Mouse (Mus musculus) hindlimb bud, embryonic 11.5 days (tissue): ENCODE measurements around the gene Hdac8.

ENCODE experiments used
- DNase-seq: peaks from one replicate; pipeline ENCODE4 v3.0.0-alpha.2; 2012; ENCODE audit warnings: low read depth, low spot score; ENCODE audit errors: extremely low spot score

Gene Hdac8

GRCm38 (mm10) chrX:102504644-102505481 is at the start of gene Hdac8:
Gene Hdac8, minus strand, starts transcription at chrX:102505359.
- DNase-seq = peak; percentile 53

- DNase-seq = no peak
Measured at GRCm38 (mm10) chrX:102509205-102509604, 4.0 kb upstream of the Hdac8 start.

- DNase-seq = no peak
Measured at GRCm38 (mm10) chrX:102504179-102504578, 980 bp downstream of the Hdac8 start.

- no peak for DNase-seq
Measured at GRCm38 (mm10) chrX:102493992-102494730, 11.0 kb downstream of the Hdac8 start.

- no peak for DNase-seq
Measured at GRCm38 (mm10) chrX:102485575-102485974, 19.6 kb downstream of the Hdac8 start.

- DNase-seq = no peak
Measured at GRCm38 (mm10) chrX:102479665-102480064, 25.5 kb downstream of the Hdac8 start.

GRCm38 (mm10) chrX:102478965-102479364 is 26.2 kb downstream of the Hdac8 start:
- peak; percentile 16 for DNase-seq

- no peak for DNase-seq
Measured at GRCm38 (mm10) chrX:102478481-102478880, 26.7 kb downstream of the Hdac8 start.

- DNase-seq = peak; percentile 35
Measured at GRCm38 (mm10) chrX:102476784-102477183, 28.4 kb downstream of the Hdac8 start.

GRCm38 (mm10) chrX:102475555-102475954 is 29.6 kb downstream of the Hdac8 start:
- no peak for DNase-seq

- no peak for DNase-seq
Measured at GRCm38 (mm10) chrX:102418343-102419127, 86.6 kb downstream of the Hdac8 start.

GRCm38 (mm10) chrX:102416972-102417371 is 88.2 kb downstream of the Hdac8 start:
- no peak for DNase-seq

GRCm38 (mm10) chrX:102416386-102416785 is 88.8 kb downstream of the Hdac8 start:
- DNase-seq = no peak

- no peak for DNase-seq
Measured at GRCm38 (mm10) chrX:102384765-102385164, 120.4 kb downstream of the Hdac8 start.

GRCm38 (mm10) chrX:102383151-102383550 is 122.0 kb downstream of the Hdac8 start:
- DNase-seq = no peak

GRCm38 (mm10) chrX:102366510-102366909 is 138.6 kb downstream of the Hdac8 start:
- no peak for DNase-seq

- no peak for DNase-seq
Measured at GRCm38 (mm10) chrX:102362244-102362643, 142.9 kb downstream of the Hdac8 start.

GRCm38 (mm10) chrX:102353412-102353811 is 151.7 kb downstream of the Hdac8 start:
- no peak for DNase-seq

- DNase-seq = no peak
Measured at GRCm38 (mm10) chrX:102349843-102350731, 155.1 kb downstream of the Hdac8 start.

GRCm38 (mm10) chrX:102348886-102349486 is 156.2 kb downstream of the Hdac8 start:
- DNase-seq = no peak
